Mouse (Mus musculus) right cerebral cortex, postnatal 36 days (tissue): ENCODE measurements around the gene Cdh4.

Experiments used
- DNase-seq, 2 experiments: peaks; one replicate each; pipeline ENCODE4 v3.0.0; 2022; ENCODE audit warnings: low spot score in 2 of 2, mixed read lengths in 1 of 2

The Cdh4 gene

GRCm38 (mm10) chr2:179537800-179538450 is 95.7 kb downstream of the Cdh4 start:
- DNase-seq = no peak

GRCm38 (mm10) chr2:179538535-179538934 is 96.3 kb downstream of the Cdh4 start:
- no peak for DNase-seq

- DNase-seq = no peak
Observed at GRCm38 (mm10) chr2:179539532-179540245, 97.5 kb downstream of the Cdh4 start.

- no peak for DNase-seq
Observed at GRCm38 (mm10) chr2:179541096-179541495, 98.9 kb downstream of the Cdh4 start.

GRCm38 (mm10) chr2:179547627-179548026 is 105.4 kb downstream of the Cdh4 start:
- no peak for DNase-seq

GRCm38 (mm10) chr2:179555928-179556327 is 113.7 kb downstream of the Cdh4 start:
- no peak for DNase-seq

- no peak for DNase-seq
Observed at GRCm38 (mm10) chr2:179562350-179562749, 120.1 kb downstream of the Cdh4 start.

GRCm38 (mm10) chr2:179565611-179566010 is 123.4 kb downstream of the Cdh4 start:
- DNase-seq = no peak

GRCm38 (mm10) chr2:179567886-179568285 is 125.7 kb downstream of the Cdh4 start:
- DNase-seq = no peak

- DNase-seq = no peak
Observed at GRCm38 (mm10) chr2:179569171-179569570, 126.9 kb downstream of the Cdh4 start.

- DNase-seq = no peak
Observed at GRCm38 (mm10) chr2:179571175-179571769, 129.0 kb downstream of the Cdh4 start.

GRCm38 (mm10) chr2:179573331-179573730 is 131.1 kb downstream of the Cdh4 start:
- DNase-seq = no peak

- DNase-seq = no peak
Observed at GRCm38 (mm10) chr2:179573786-179574185, 131.6 kb downstream of the Cdh4 start.

- no peak for DNase-seq
Observed at GRCm38 (mm10) chr2:179575585-179575984, 133.4 kb downstream of the Cdh4 start.

- no peak for DNase-seq
Observed at GRCm38 (mm10) chr2:179576221-179576620, 134.0 kb downstream of the Cdh4 start.

- DNase-seq = no peak
Observed at GRCm38 (mm10) chr2:179578329-179578728, 136.1 kb downstream of the Cdh4 start.

GRCm38 (mm10) chr2:179578842-179579241 is 136.6 kb downstream of the Cdh4 start:
- no peak for DNase-seq

- DNase-seq = no peak
Observed at GRCm38 (mm10) chr2:179580415-179580814, 138.2 kb downstream of the Cdh4 start.

GRCm38 (mm10) chr2:179581058-179581457 is 138.8 kb downstream of the Cdh4 start:
- no peak for DNase-seq

- no peak for DNase-seq
Observed at GRCm38 (mm10) chr2:179582966-179583365, 140.7 kb downstream of the Cdh4 start.

- no peak for DNase-seq
Observed at GRCm38 (mm10) chr2:179584672-179585071, 142.4 kb downstream of the Cdh4 start.

- peak; percentile 38 to 54 for DNase-seq
Observed at GRCm38 (mm10) chr2:179586436-179586835, 144.2 kb downstream of the Cdh4 start.

GRCm38 (mm10) chr2:179587069-179587468 is 144.8 kb downstream of the Cdh4 start:
- DNase-seq = no peak
